Mouse (Mus musculus): ENCODE measurements around the gene Capn13. TPM values are rescaled to one million over a fixed set of nuclear protein-coding genes. Genes with fewer than 3 reads are reported as not detected.

Gene Capn13
- polyA plus RNA-seq, 1 experiment from 2014 or later, result not detected

- no peak for ATAC-seq (ENCODE audit: extremely low read depth, insufficient number of reproducible peaks, low FRiP score, low TSS enrichment)
- Histone ChIP-seq H3K27me3 (replicated peaks) (no peaks in the 10 kb centered on the region), H3K9me3 (no peaks in the 10 kb centered on the region), H3K4me1 (0 out of 2 replicates have a peak, but pooled peaks cover 6% of the 10 kb centered on the region), H3K4me3 (no peak overlapping the region), H3K36me3 (no peaks in the 10 kb centered on the region), H3K4me2 (no peak overlapping the region), H3K27ac (replicated peaks) (no peak overlapping the region), H3K9ac (no peak overlapping the region)
- WGBS, result 68% methylated on average over 7 of the region's 7 CpGs
Measured at GRCm38 (mm10) chr17:73390191-73391089, 10.2 kb downstream of the Capn13 start.

GRCm38 (mm10) chr17:73389336-73389735, 11.3 kb downstream of the Capn13 start:
- 80% methylated on average over 3 of the region's 3 CpGs for WGBS
- no peak for ATAC-seq (ENCODE audit: extremely low read depth, insufficient number of reproducible peaks, low FRiP score, low TSS enrichment)
- no peak overlapping the region for H3K4me2 ChIP-seq

GRCm38 (mm10) chr17:73386581-73386980, 14.1 kb downstream of the Capn13 start:
- Histone ChIP-seq H3K9ac (no peak overlapping the region), H3K4me1 (no peaks in the 10 kb centered on the region), H3K27ac (replicated peaks) (no peak overlapping the region), H3K4me2 (no peak overlapping the region), H3K27me3 (replicated peaks) (no peaks in the 10 kb centered on the region), H3K4me3 (no peak overlapping the region), H3K36me3 (no peaks in the 10 kb centered on the region), H3K9me3 (no peaks in the 10 kb centered on the region)
- ATAC-seq (ENCODE audit: extremely low read depth, insufficient number of reproducible peaks, low FRiP score, low TSS enrichment), result no peak
- WGBS, result 61% methylated on average over 2 of the region's 2 CpGs

More at GRCm38 (mm10) chr17:73389336-73389735, 11.3 kb downstream of the Capn13 start:
- no peak overlapping the region for H3K4me3 ChIP-seq
- H3K27ac ChIP-seq (replicated peaks), result no peak overlapping the region
- no peak overlapping the region for H3K9ac ChIP-seq
- no peaks in the 10 kb centered on the region for H3K27me3 ChIP-seq (replicated peaks)
- no peaks in the 10 kb centered on the region for H3K36me3 ChIP-seq
- 0 out of 2 replicates have a peak, but pooled peaks cover 6% of the 10 kb centered on the region for H3K4me1 ChIP-seq
- H3K9me3 ChIP-seq, result no peaks in the 10 kb centered on the region

GRCm38 (mm10) chr17:73385940-73386339, 14.7 kb downstream of the Capn13 start:
- Histone ChIP-seq H3K9me3 (no peaks in the 10 kb centered on the region), H3K4me1 (no peaks in the 10 kb centered on the region), H3K27ac (replicated peaks) (no peak overlapping the region), H3K9ac (no peak overlapping the region), H3K4me3 (no peak overlapping the region), H3K4me2 (no peak overlapping the region), H3K36me3 (no peaks in the 10 kb centered on the region), H3K27me3 (replicated peaks) (no peaks in the 10 kb centered on the region)
- ATAC-seq (ENCODE audit: extremely low read depth, insufficient number of reproducible peaks, low FRiP score, low TSS enrichment), result no peak
- 56% methylated on average over 3 of the region's 3 CpGs for WGBS

GRCm38 (mm10) chr17:73382327-73383014, 18.2 kb downstream of the Capn13 start:
- H3K4me1 ChIP-seq, result no peaks in the 10 kb centered on the region
- 68% methylated on average over 9 of the region's 9 CpGs for WGBS
- H3K4me2 ChIP-seq, result no peak overlapping the region
- H3K9ac ChIP-seq, result no peak overlapping the region
- H3K27ac ChIP-seq (replicated peaks), result no peak overlapping the region
- no peak for ATAC-seq (ENCODE audit: extremely low read depth, insufficient number of reproducible peaks, low FRiP score, low TSS enrichment)
- H3K27me3 ChIP-seq (replicated peaks), result no peaks in the 10 kb centered on the region
- H3K36me3 ChIP-seq, result no peaks in the 10 kb centered on the region
- H3K4me3 ChIP-seq, result no peak overlapping the region
- no peaks in the 10 kb centered on the region for H3K9me3 ChIP-seq

GRCm38 (mm10) chr17:73381681-73382080, 19.0 kb downstream of the Capn13 start:
- WGBS, result 82% methylated on average over 3 of the region's 3 CpGs
- no peak for ATAC-seq (ENCODE audit: extremely low read depth, insufficient number of reproducible peaks, low FRiP score, low TSS enrichment)
- H3K9ac ChIP-seq, result no peak overlapping the region

GRCm38 (mm10) chr17:73377778-73378484, 22.7 kb downstream of the Capn13 start:
- Histone ChIP-seq H3K4me2 (no peak overlapping the region), H3K4me1 (no peaks in the 10 kb centered on the region), H3K9ac (no peak overlapping the region), H3K27me3 (replicated peaks) (no peaks in the 10 kb centered on the region), H3K27ac (replicated peaks) (no peak overlapping the region), H3K9me3 (no peaks in the 10 kb centered on the region), H3K36me3 (no peaks in the 10 kb centered on the region), H3K4me3 (no peak overlapping the region)
- ATAC-seq (ENCODE audit: extremely low read depth, insufficient number of reproducible peaks, low FRiP score, low TSS enrichment), result no peak
- WGBS, result 63% methylated on average over 7 of the region's 7 CpGs

More at GRCm38 (mm10) chr17:73381681-73382080, 19.0 kb downstream of the Capn13 start:
- Histone ChIP-seq H3K36me3 (no peaks in the 10 kb centered on the region), H3K4me3 (no peak overlapping the region), H3K27ac (replicated peaks) (no peak overlapping the region), H3K9me3 (no peaks in the 10 kb centered on the region), H3K4me1 (no peaks in the 10 kb centered on the region), H3K27me3 (replicated peaks) (no peaks in the 10 kb centered on the region), H3K4me2 (no peak overlapping the region)

- no peak overlapping the region for H3K27ac ChIP-seq (replicated peaks)
- WGBS, result 75% methylated on average over 3 of the region's 3 CpGs
- no peak overlapping the region for H3K4me2 ChIP-seq
- H3K27me3 ChIP-seq (replicated peaks), result no peaks in the 10 kb centered on the region
- no peak overlapping the region for H3K4me3 ChIP-seq
- H3K36me3 ChIP-seq, result no peaks in the 10 kb centered on the region
- H3K9ac ChIP-seq, result no peak overlapping the region
- ATAC-seq (ENCODE audit: extremely low read depth, insufficient number of reproducible peaks, low FRiP score, low TSS enrichment), result no peak
- H3K4me1 ChIP-seq, result no peaks in the 10 kb centered on the region
- 0 out of 2 replicates have a peak, but pooled peaks cover 3% of the 10 kb centered on the region for H3K9me3 ChIP-seq
Measured at GRCm38 (mm10) chr17:73367334-73367733, 33.3 kb downstream of the Capn13 start.

GRCm38 (mm10) chr17:73361054-73361453, 39.6 kb downstream of the Capn13 start:
- H3K4me1 ChIP-seq, result no peaks in the 10 kb centered on the region
- H3K9me3 ChIP-seq, result no peaks in the 10 kb centered on the region
- H3K9ac ChIP-seq, result no peak overlapping the region
- H3K4me2 ChIP-seq, result no peak overlapping the region
- no peaks in the 10 kb centered on the region for H3K27me3 ChIP-seq (replicated peaks)
- ATAC-seq (ENCODE audit: extremely low read depth, insufficient number of reproducible peaks, low FRiP score, low TSS enrichment), result no peak
- no peaks in the 10 kb centered on the region for H3K36me3 ChIP-seq
- H3K27ac ChIP-seq (replicated peaks), result no peak overlapping the region
- 74% methylated on average over 5 of the region's 5 CpGs for WGBS
- no peak overlapping the region for H3K4me3 ChIP-seq

GRCm38 (mm10) chr17:73343632-73344390, 56.9 kb downstream of the Capn13 start:
- Histone ChIP-seq H3K36me3 (no peaks in the 10 kb centered on the region), H3K4me3 (no peak overlapping the region), H3K27me3 (replicated peaks) (peaks cover 5% of the 10 kb centered on the region; the same call in 1 of the 2 replicates), H3K9me3 (no peaks in the 10 kb centered on the region), H3K4me1 (no peaks in the 10 kb centered on the region), H3K4me2 (no peak overlapping the region), H3K9ac (no peak overlapping the region), H3K27ac (replicated peaks) (no peak overlapping the region)
- 80% methylated on average over 6 of the region's 6 CpGs for WGBS
- ATAC-seq (ENCODE audit: extremely low read depth, insufficient number of reproducible peaks, low FRiP score, low TSS enrichment), result no peak

Data from heart, embryonic 13.5 days (tissue).